Mouse (Mus musculus) central nervous system, embryonic 14 days (tissue): Measurements from ENCODE around the gene Zfp109. TPM values are rescaled to one million over a fixed set of nuclear protein-coding genes. Genes with fewer than 3 reads are reported as not detected.

Experiments used
- polyA plus RNA-seq: library from polyadenylated mRNA; depleted of rRNA; stranded (reverse); fragments of >200 nt; gene quantifications from 2 replicates; pipeline ENCODE4 v1.2.3, GENCODE M21; 2012; rRNA removed

Zfp109 gene
- 3.3 and 3.7 TPM in 2 replicates for polyA plus RNA-seq

GRCm38 (mm10) chr7:24237040-24237791, at the start of gene Zfp109:
Zfp109 (minus strand) TSS chr7:24237560.

GRCm38 (mm10) chr7:24270288-24270672, 32.9 kb upstream of the Zfp109 start, which contains the start of gene Zfp93:
Zfp93 (plus strand) TSS chr7:24270420.

GRCm38 (mm10) chr7:24254633-24255474, 17.5 kb upstream of the Zfp109 start, which contains the start of gene Zfp108:
Zfp108 (plus strand) TSS chr7:24254794.

GRCm38 (mm10) chr7:24211343-24211742, 26.0 kb downstream of the Zfp109 start, which contains the start of gene Zfp111:
Zfp111 (minus strand) TSS chr7:24211443.

Other genes starting within 250 kb of the Zfp109 start
- not detected in 2 replicates for gene V1rd19, start 235.9 kb downstream of the Zfp109 start, polyA plus RNA-seq
- gene Vmn1r183, start 184.3 kb downstream of the Zfp109 start, polyA plus RNA-seq: not detected in 2 replicates
- gene Zfp180, start 155.6 kb downstream of the Zfp109 start, polyA plus RNA-seq: 33.7 and 35.4 TPM in 2 replicates
- 6.0 and 6.2 TPM in 2 replicates for gene Zfp112, start 125.2 kb downstream of the Zfp109 start, polyA plus RNA-seq
- 16.7 and 17.2 TPM in 2 replicates for gene Zfp235, start 103.4 kb downstream of the Zfp109 start, polyA plus RNA-seq
- 2.2 and 2.5 TPM in 2 replicates for gene Zfp114, start 62.5 kb downstream of the Zfp109 start, polyA plus RNA-seq
- 5.0 and 5.3 TPM in 2 replicates for gene Zfp111, start 26.1 kb downstream of the Zfp109 start, polyA plus RNA-seq
- 3.5 and 3.7 TPM in 2 replicates for gene Zfp108, start 17.2 kb upstream of the Zfp109 start, polyA plus RNA-seq
- 7.4 and 7.7 TPM in 2 replicates for gene Zfp93, start 32.9 kb upstream of the Zfp109 start, polyA plus RNA-seq
- 44.8 and 45.5 TPM in 2 replicates for gene Zfp61, start 63.7 kb upstream of the Zfp109 start, polyA plus RNA-seq
- 22.7 and 24.5 TPM in 2 replicates for gene Zfp94, start 79.1 kb upstream of the Zfp109 start, polyA plus RNA-seq
- gene Tescl, start 96.4 kb upstream of the Zfp109 start, polyA plus RNA-seq: 0.09 and 0.11 TPM in 2 replicates
- not detected in 2 replicates for gene Lypd5, start 111.6 kb upstream of the Zfp109 start, polyA plus RNA-seq
- 0.88 and 2.0 TPM in 2 replicates for gene Kcnn4, start 132.7 kb upstream of the Zfp109 start, polyA plus RNA-seq
- gene Smg9, start 162.1 kb upstream of the Zfp109 start, polyA plus RNA-seq: 61.7 and 66.7 TPM in 2 replicates
- gene Irgc1, start 214.7 kb upstream of the Zfp109 start, polyA plus RNA-seq: not detected in 2 replicates
- gene Plaur, start 224.9 kb upstream of the Zfp109 start, polyA plus RNA-seq: 2.0 and 3.5 TPM in 2 replicates
- gene Cadm4, start 244.5 kb upstream of the Zfp109 start, polyA plus RNA-seq: 219 and 267 TPM in 2 replicates